Mouse (Mus musculus) myocyte (in vitro differentiated cells): ENCODE results near the gene 4921536K21Rik. TPM values are rescaled to one million over a fixed set of nuclear protein-coding genes. Genes with fewer than 3 reads are reported as not detected.

Source experiments
- H3K27me3 ChIP-seq: one replicate; pipeline ENCODE4 v1.6.1; 2011; ENCODE audit not compliant: control insufficient read depth, insufficient read depth, insufficient read length
- H3K36me3 ChIP-seq: one replicate; pipeline ENCODE4 v1.6.1; 2011; ENCODE audit not compliant: control insufficient read depth, insufficient read depth
- H3K4me2 ChIP-seq: one replicate; pipeline ENCODE4 v1.6.1; 2011; ENCODE audit warnings: low read depth, control low read depth
- H3K4me3 ChIP-seq: one replicate; pipeline ENCODE4 v1.5.1; 2011; ENCODE audit warnings: mild to moderate bottlenecking, control low read depth, moderate library complexity
- H3K79me2 ChIP-seq: one replicate; pipeline ENCODE4 v1.6.1; 2011; ENCODE audit not compliant: control insufficient read depth, insufficient read depth
- H3ac ChIP-seq: one replicate; pipeline ENCODE4 v1.6.1; 2011; ENCODE audit not compliant: control insufficient read depth, insufficient read length
- CEBPB ChIP-seq: IDR thresholded peaks from 2 replicates; pipeline ENCODE4 v1.6.1; 2011; ENCODE audit warnings: mild to moderate bottlenecking, moderate library complexity; ENCODE audit not compliant: poor library complexity, insufficient read depth, severe bottlenecking
- E2F4 ChIP-seq: IDR thresholded peaks from one replicate; pipeline ENCODE4 v1.6.1; 2011; ENCODE audit warnings: mild to moderate bottlenecking, control low read depth, moderate library complexity; ENCODE audit not compliant: insufficient read depth
- MAX ChIP-seq: IDR thresholded peaks from one replicate; pipeline ENCODE4 v1.6.1; 2011; ENCODE audit warnings: low read depth, mild to moderate bottlenecking, control low read depth
- MYOD1 ChIP-seq, 3 experiments: IDR thresholded peaks; one replicate each; pipeline ENCODE4 v1.6.1; 2011; ENCODE audit warnings: control low read depth in 2 of 3, low read depth in 2 of 3, mild to moderate bottlenecking in 2 of 3, moderate library complexity in 1 of 3; ENCODE audit not compliant: insufficient read length in 2 of 3, control insufficient read depth in 1 of 3
- MYOG ChIP-seq, 3 experiments: IDR thresholded peaks; one replicate each; pipeline ENCODE4 v1.6.1; 2011; ENCODE audit warnings: control low read depth in 2 of 3, low read depth in 2 of 3, mild to moderate bottlenecking in 2 of 3; ENCODE audit not compliant: insufficient read length in 2 of 3, control insufficient read depth in 1 of 3, insufficient read depth in 1 of 3
- POLR2A ChIP-seq: IDR thresholded peaks from one replicate; pipeline ENCODE4 v1.6.1; 2011; ENCODE audit warnings: low read depth, mild to moderate bottlenecking, control low read depth, moderate library complexity; ENCODE audit not compliant: insufficient read length
- POLR2AphosphoS2 ChIP-seq: IDR thresholded peaks from one replicate; pipeline ENCODE4 v1.6.1; 2011; ENCODE audit warnings: low read depth, control low read depth; ENCODE audit not compliant: insufficient read length
- REST ChIP-seq: IDR thresholded peaks from one replicate; pipeline ENCODE4 v1.6.1; 2011; ENCODE audit warnings: mild to moderate bottlenecking, control low read depth, moderate library complexity; ENCODE audit not compliant: insufficient read depth, insufficient read length
- SRF ChIP-seq: IDR thresholded peaks from one replicate; pipeline ENCODE4 v1.6.1; 2011; ENCODE audit warnings: low read depth; ENCODE audit not compliant: control insufficient read depth, insufficient read length
- TCF12 ChIP-seq: IDR thresholded peaks from one replicate; pipeline ENCODE4 v1.6.1; 2011; ENCODE audit warnings: mild to moderate bottlenecking, control low read depth; ENCODE audit not compliant: poor library complexity, insufficient read depth, severe bottlenecking
- TCF3 ChIP-seq: IDR thresholded peaks from one replicate; pipeline ENCODE4 v1.6.1; 2011; ENCODE audit warnings: low read depth, control low read depth; ENCODE audit not compliant: insufficient read length
- USF1 ChIP-seq: IDR thresholded peaks from one replicate; pipeline ENCODE4 v1.6.1; 2011; ENCODE audit warnings: low read depth, mild to moderate bottlenecking, control low read depth, moderate library complexity
- polyA plus RNA-seq: library from polyadenylated mRNA; unstranded; fragments of >200 nt; fragmentation: generic; extraction: Trizol; gene quantifications from one replicate; pipeline ENCODE4 v1.2.1, GENCODE M21; 2012; ENCODE audit warnings: missing spikeins

4921536K21Rik gene
- polyA plus RNA-seq, 1 experiment = 1.3 TPM

- Histone ChIP-seq H3K36me3 (no peaks in the 10 kb centered on the region), H3K4me2 (no peak overlapping the region), H3K79me2 (no peaks in the 10 kb centered on the region), H3K4me3 (no peak overlapping the region), H3ac (no peak overlapping the region), H3K27me3 (peaks cover 6% of the 10 kb centered on the region)
- TF ChIP-seq REST (no peak), MYOG (IDR thresholded peaks at IDR 0.05; ENCODE audit: control insufficient read depth in 1 of 3, insufficient read depth in 1 of 3, insufficient read length in 2 of 3, low read depth in 2 of 3) (no peak), SRF (no peak), POLR2A (no peak), TCF3 (no peak)
Measured at GRCm38 (mm10) chr11:3925916-3926315, 31.0 kb upstream of the 4921536K21Rik start.

- no peak overlapping the region for H3K4me2 ChIP-seq
- no peak overlapping the region for H3ac ChIP-seq
- no peaks in the 10 kb centered on the region for H3K36me3 ChIP-seq
- TF ChIP-seq USF1 (no peak), SRF (no peak), MYOD1 (IDR thresholded peaks at IDR 0.05; ENCODE audit: control insufficient read depth in 1 of 3, insufficient read length in 2 of 3, low read depth in 2 of 3) (no peak), TCF12 (no peak), E2F4 (no peak), MYOG (IDR thresholded peaks at IDR 0.05; ENCODE audit: control insufficient read depth in 1 of 3, insufficient read depth in 1 of 3, insufficient read length in 2 of 3, low read depth in 2 of 3) (no peak), MAX (no peak), REST (no peak), POLR2AphosphoS2 (no peak), CEBPB (no peak), TCF3 (no peak), POLR2A (no peak)
- H3K79me2 ChIP-seq = no peaks in the 10 kb centered on the region
- no peak overlapping the region for H3K4me3 ChIP-seq
- no peaks in the 10 kb centered on the region for H3K27me3 ChIP-seq
Measured at GRCm38 (mm10) chr11:3922731-3923130, 27.8 kb upstream of the 4921536K21Rik start.

- no peak overlapping the region for H3ac ChIP-seq
- H3K27me3 ChIP-seq = no peaks in the 10 kb centered on the region
- H3K4me2 ChIP-seq = no peak overlapping the region
- no peaks in the 10 kb centered on the region for H3K79me2 ChIP-seq
- H3K36me3 ChIP-seq = no peaks in the 10 kb centered on the region
- no peak overlapping the region for H3K4me3 ChIP-seq
- no peak for TF ChIP-seq CEBPB
- TF ChIP-seq TCF3 = no peak
- no peak for TF ChIP-seq TCF12
- no peak for TF ChIP-seq SRF
- no peak for TF ChIP-seq MYOG (IDR thresholded peaks at IDR 0.05; ENCODE audit: control insufficient read depth in 1 of 3, insufficient read depth in 1 of 3, insufficient read length in 2 of 3, low read depth in 2 of 3)
- no peak for TF ChIP-seq REST
- TF ChIP-seq E2F4 = no peak
- TF ChIP-seq MAX = no peak
- no peak for TF ChIP-seq POLR2AphosphoS2
- no peak for TF ChIP-seq USF1
- TF ChIP-seq MYOD1 (IDR thresholded peaks at IDR 0.05; ENCODE audit: control insufficient read depth in 1 of 3, insufficient read length in 2 of 3, low read depth in 2 of 3) = no peak
- no peak for TF ChIP-seq POLR2A
Measured at GRCm38 (mm10) chr11:3922115-3922514, 27.2 kb upstream of the 4921536K21Rik start.

GRCm38 (mm10) chr11:3921281-3921850 lies 26.5 kb upstream of the 4921536K21Rik start:
- Histone ChIP-seq H3K4me2 (peak overlapping the region; percentile 54), H3K36me3 (no peaks in the 10 kb centered on the region), H3K79me2 (no peaks in the 10 kb centered on the region), H3ac (no peak overlapping the region), H3K27me3 (no peaks in the 10 kb centered on the region), H3K4me3 (no peak overlapping the region)
- TF ChIP-seq E2F4 (no peak), TCF3 (no peak), TCF12 (no peak)

GRCm38 (mm10) chr11:3920476-3920875 lies 25.6 kb upstream of the 4921536K21Rik start:
- Histone ChIP-seq H3K4me3 (no peak overlapping the region), H3K27me3 (no peaks in the 10 kb centered on the region), H3K36me3 (no peaks in the 10 kb centered on the region), H3K79me2 (no peaks in the 10 kb centered on the region), H3K4me2 (no peak overlapping the region), H3ac (no peak overlapping the region)
- TF ChIP-seq CEBPB (no peak), MYOG (IDR thresholded peaks at IDR 0.05; ENCODE audit: control insufficient read depth in 1 of 3, insufficient read depth in 1 of 3, insufficient read length in 2 of 3, low read depth in 2 of 3) (no peak), POLR2AphosphoS2 (no peak), REST (no peak), MYOD1 (IDR thresholded peaks at IDR 0.05; ENCODE audit: control insufficient read depth in 1 of 3, insufficient read length in 2 of 3, low read depth in 2 of 3) (no peak), TCF12 (no peak), SRF (no peak), TCF3 (no peak), MAX (no peak)
